Mouse (Mus musculus): ENCODE results near the gene Hras. TPM values are rescaled to one million over a fixed set of nuclear protein-coding genes. Genes with fewer than 3 reads are reported as not detected.

The Hras gene
- polyA plus RNA-seq, 1 experiment from 2014 or later: 78.3 TPM

GRCm38 (mm10) chr7:141215101-141215879, 21.5 kb upstream of the Hras start, which contains the start of gene Rassf7:
TSS of gene Rassf7 (plus strand) at chr7:141215860.
- under 1% methylated on average over 39 of the region's 41 CpGs for WGBS
- Histone ChIP-seq H3K4me1 (ENCODE audit: insufficient read depth, low read length) (peaks cover 38% of the 10 kb centered on the region), H3K9ac (replicated peaks; ENCODE audit: low read length) (peak within 1 kb of the TSS; percentile 78)

GRCm38 (mm10) chr7:141214310-141214709, 20.5 kb upstream of the Hras start:
- H3K36me3 ChIP-seq (ENCODE audit: insufficient read depth, low read length): peaks cover 14% of the 10 kb centered on the region
- ATAC-seq (ENCODE audit: low FRiP score, low TSS enrichment): no peak
- H3K9me3 ChIP-seq (ENCODE audit: low read length): no peaks in the 10 kb centered on the region
- no peaks in the 10 kb centered on the region for H3K27me3 ChIP-seq (ENCODE audit: insufficient read depth, low read length)
- peaks cover 36% of the 10 kb centered on the region for H3K4me1 ChIP-seq (ENCODE audit: insufficient read depth, low read length)
- H3K27ac ChIP-seq (ENCODE audit: low read length): peak overlapping the region; percentile 96
- H3K9ac ChIP-seq (replicated peaks; ENCODE audit: low read length): no peak overlapping the region; the same call in none of the 2 replicates
- H3K4me2 ChIP-seq (replicated peaks; ENCODE audit: low read depth, low read length): peak overlapping the region; percentile 92
- 69% methylated on average over 3 of the region's 3 CpGs for WGBS
- H3K4me3 ChIP-seq (ENCODE audit: low read length): no peak overlapping the region

More at GRCm38 (mm10) chr7:141215101-141215879, 21.5 kb upstream of the Hras start, which contains the start of gene Rassf7:
- H3K27me3 ChIP-seq (ENCODE audit: insufficient read depth, low read length): no peaks in the 10 kb centered on the region
- H3K27ac ChIP-seq (ENCODE audit: low read length): peak within 1 kb of the TSS; percentile 96
- no peaks in the 10 kb centered on the region for H3K9me3 ChIP-seq (ENCODE audit: low read length)
- ATAC-seq (ENCODE audit: low FRiP score, low TSS enrichment): peak; percentile 94
- H3K4me2 ChIP-seq (replicated peaks; ENCODE audit: low read depth, low read length): peak within 1 kb of the TSS; percentile 92
- H3K36me3 ChIP-seq (ENCODE audit: insufficient read depth, low read length): peaks cover 23% of the 10 kb centered on the region
- H3K4me3 ChIP-seq (ENCODE audit: low read length): peak within 1 kb of the TSS; percentile 77

GRCm38 (mm10) chr7:141213605-141214235, 19.9 kb upstream of the Hras start, which contains the start of gene Lmntd2:
TSS of gene Lmntd2 (minus strand) at chr7:141214080.
- 92% methylated on average over 11 of the region's 11 CpGs for WGBS
- ATAC-seq (ENCODE audit: low FRiP score, low TSS enrichment): no peak
- H3K9ac ChIP-seq (replicated peaks; ENCODE audit: low read length): peak within 1 kb of the TSS; percentile 68

GRCm38 (mm10) chr7:141213133-141213532, 19.3 kb upstream of the Hras start:
- H3K27me3 ChIP-seq (ENCODE audit: insufficient read depth, low read length): no peaks in the 10 kb centered on the region
- H3K9ac ChIP-seq (replicated peaks; ENCODE audit: low read length): no peak overlapping the region
- peaks cover 31% of the 10 kb centered on the region for H3K4me1 ChIP-seq (ENCODE audit: insufficient read depth, low read length)
- WGBS: 84% methylated on average over 3 of the region's 3 CpGs
- no peak for ATAC-seq (ENCODE audit: low FRiP score, low TSS enrichment)
- no peak overlapping the region for H3K4me3 ChIP-seq (ENCODE audit: low read length)
- peaks cover 10% of the 10 kb centered on the region for H3K36me3 ChIP-seq (ENCODE audit: insufficient read depth, low read length)
- H3K27ac ChIP-seq (ENCODE audit: low read length): no peak overlapping the region
- no peak overlapping the region for H3K4me2 ChIP-seq (replicated peaks; ENCODE audit: low read depth, low read length)
- no peaks in the 10 kb centered on the region for H3K9me3 ChIP-seq (ENCODE audit: low read length)

More at GRCm38 (mm10) chr7:141213605-141214235, 19.9 kb upstream of the Hras start, which contains the start of gene Lmntd2:
- no peaks in the 10 kb centered on the region for H3K27me3 ChIP-seq (ENCODE audit: insufficient read depth, low read length)
- H3K4me1 ChIP-seq (ENCODE audit: insufficient read depth, low read length): peaks cover 36% of the 10 kb centered on the region
- peaks cover 13% of the 10 kb centered on the region for H3K36me3 ChIP-seq (ENCODE audit: insufficient read depth, low read length)
- H3K27ac ChIP-seq (ENCODE audit: low read length): peak within 1 kb of the TSS; percentile 96
- no peaks in the 10 kb centered on the region for H3K9me3 ChIP-seq (ENCODE audit: low read length)
- peak within 1 kb of the TSS; percentile 92 for H3K4me2 ChIP-seq (replicated peaks; ENCODE audit: low read depth, low read length)
- peak within 1 kb of the TSS; percentile 77 for H3K4me3 ChIP-seq (ENCODE audit: low read length)

GRCm38 (mm10) chr7:141210606-141211131, 16.9 kb upstream of the Hras start:
- 84% methylated on average over 14 of the region's 14 CpGs for WGBS
- H3K36me3 ChIP-seq (ENCODE audit: insufficient read depth, low read length): no peaks in the 10 kb centered on the region
- no peaks in the 10 kb centered on the region for H3K9me3 ChIP-seq (ENCODE audit: low read length)
- no peak for ATAC-seq (ENCODE audit: low FRiP score, low TSS enrichment)
- peaks cover 11% of the 10 kb centered on the region for H3K4me1 ChIP-seq (ENCODE audit: insufficient read depth, low read length)
- H3K9ac ChIP-seq (replicated peaks; ENCODE audit: low read length): no peak overlapping the region
- no peak overlapping the region for H3K4me2 ChIP-seq (replicated peaks; ENCODE audit: low read depth, low read length)
- no peaks in the 10 kb centered on the region for H3K27me3 ChIP-seq (ENCODE audit: insufficient read depth, low read length)
- H3K27ac ChIP-seq (ENCODE audit: low read length): no peak overlapping the region
- H3K4me3 ChIP-seq (ENCODE audit: low read length): no peak overlapping the region

GRCm38 (mm10) chr7:141210137-141210536, 16.3 kb upstream of the Hras start:
- 67% methylated on average over 12 of the region's 12 CpGs for WGBS
- H3K27ac ChIP-seq (ENCODE audit: low read length): no peak overlapping the region
- H3K9ac ChIP-seq (replicated peaks; ENCODE audit: low read length): no peak overlapping the region; the same call in 1 of the 2 replicates
- H3K27me3 ChIP-seq (ENCODE audit: insufficient read depth, low read length): no peaks in the 10 kb centered on the region
- peaks cover 11% of the 10 kb centered on the region for H3K4me1 ChIP-seq (ENCODE audit: insufficient read depth, low read length)
- no peaks in the 10 kb centered on the region for H3K36me3 ChIP-seq (ENCODE audit: insufficient read depth, low read length)
- no peak for ATAC-seq (ENCODE audit: low FRiP score, low TSS enrichment)
- H3K4me2 ChIP-seq (replicated peaks; ENCODE audit: low read depth, low read length): no peak overlapping the region
- no peak overlapping the region for H3K4me3 ChIP-seq (ENCODE audit: low read length)
- H3K9me3 ChIP-seq (ENCODE audit: low read length): no peaks in the 10 kb centered on the region

GRCm38 (mm10) chr7:141209526-141209925, 15.7 kb upstream of the Hras start:
- Histone ChIP-seq H3K4me1 (ENCODE audit: insufficient read depth, low read length) (peaks cover 6% of the 10 kb centered on the region; the same call in 1 of the 2 replicates), H3K9ac (replicated peaks; ENCODE audit: low read length) (no peak overlapping the region), H3K36me3 (ENCODE audit: insufficient read depth, low read length) (no peaks in the 10 kb centered on the region), H3K4me3 (ENCODE audit: low read length) (no peak overlapping the region), H3K4me2 (replicated peaks; ENCODE audit: low read depth, low read length) (no peak overlapping the region), H3K27me3 (ENCODE audit: insufficient read depth, low read length) (no peaks in the 10 kb centered on the region), H3K9me3 (ENCODE audit: low read length) (no peaks in the 10 kb centered on the region), H3K27ac (ENCODE audit: low read length) (no peak overlapping the region)
- 88% methylated on average over 3 of the region's 3 CpGs for WGBS
- ATAC-seq (ENCODE audit: low FRiP score, low TSS enrichment): no peak

GRCm38 (mm10) chr7:141206182-141206937, 12.6 kb upstream of the Hras start:
- Histone ChIP-seq H3K27ac (ENCODE audit: low read length) (no peak overlapping the region), H3K4me3 (ENCODE audit: low read length) (no peak overlapping the region), H3K9me3 (ENCODE audit: low read length) (no peaks in the 10 kb centered on the region), H3K4me1 (ENCODE audit: insufficient read depth, low read length) (no peaks in the 10 kb centered on the region), H3K4me2 (replicated peaks; ENCODE audit: low read depth, low read length) (no peak overlapping the region), H3K9ac (replicated peaks; ENCODE audit: low read length) (no peak overlapping the region), H3K36me3 (ENCODE audit: insufficient read depth, low read length) (no peaks in the 10 kb centered on the region), H3K27me3 (ENCODE audit: insufficient read depth, low read length) (no peaks in the 10 kb centered on the region)
- no peak for ATAC-seq (ENCODE audit: low FRiP score, low TSS enrichment)
- 89% methylated on average over 18 of the region's 18 CpGs for WGBS

- Histone ChIP-seq H3K9me3 (ENCODE audit: low read length) (no peaks in the 10 kb centered on the region), H3K4me2 (replicated peaks; ENCODE audit: low read depth, low read length) (no peak overlapping the region), H3K4me3 (ENCODE audit: low read length) (no peak overlapping the region), H3K27me3 (ENCODE audit: insufficient read depth, low read length) (no peaks in the 10 kb centered on the region), H3K36me3 (ENCODE audit: insufficient read depth, low read length) (no peaks in the 10 kb centered on the region), H3K27ac (ENCODE audit: low read length) (no peak overlapping the region), H3K4me1 (ENCODE audit: insufficient read depth, low read length) (no peaks in the 10 kb centered on the region), H3K9ac (replicated peaks; ENCODE audit: low read length) (no peak overlapping the region)
- no peak for ATAC-seq (ENCODE audit: low FRiP score, low TSS enrichment)
- 92% methylated on average over 5 of the region's 5 CpGs for WGBS
Observed at GRCm38 (mm10) chr7:141205504-141205903, 11.7 kb upstream of the Hras start.
